Mouse (Mus musculus) ovary, adult 18-20 months (tissue): Measurements from ENCODE around the gene Hoxb7.

ENCODE experiments used
- DNase-seq: peaks from one replicate; pipeline ENCODE4 v3.0.0; 2022; ENCODE audit warnings: low spot score, mixed read lengths

Hoxb7 gene

DNA sequence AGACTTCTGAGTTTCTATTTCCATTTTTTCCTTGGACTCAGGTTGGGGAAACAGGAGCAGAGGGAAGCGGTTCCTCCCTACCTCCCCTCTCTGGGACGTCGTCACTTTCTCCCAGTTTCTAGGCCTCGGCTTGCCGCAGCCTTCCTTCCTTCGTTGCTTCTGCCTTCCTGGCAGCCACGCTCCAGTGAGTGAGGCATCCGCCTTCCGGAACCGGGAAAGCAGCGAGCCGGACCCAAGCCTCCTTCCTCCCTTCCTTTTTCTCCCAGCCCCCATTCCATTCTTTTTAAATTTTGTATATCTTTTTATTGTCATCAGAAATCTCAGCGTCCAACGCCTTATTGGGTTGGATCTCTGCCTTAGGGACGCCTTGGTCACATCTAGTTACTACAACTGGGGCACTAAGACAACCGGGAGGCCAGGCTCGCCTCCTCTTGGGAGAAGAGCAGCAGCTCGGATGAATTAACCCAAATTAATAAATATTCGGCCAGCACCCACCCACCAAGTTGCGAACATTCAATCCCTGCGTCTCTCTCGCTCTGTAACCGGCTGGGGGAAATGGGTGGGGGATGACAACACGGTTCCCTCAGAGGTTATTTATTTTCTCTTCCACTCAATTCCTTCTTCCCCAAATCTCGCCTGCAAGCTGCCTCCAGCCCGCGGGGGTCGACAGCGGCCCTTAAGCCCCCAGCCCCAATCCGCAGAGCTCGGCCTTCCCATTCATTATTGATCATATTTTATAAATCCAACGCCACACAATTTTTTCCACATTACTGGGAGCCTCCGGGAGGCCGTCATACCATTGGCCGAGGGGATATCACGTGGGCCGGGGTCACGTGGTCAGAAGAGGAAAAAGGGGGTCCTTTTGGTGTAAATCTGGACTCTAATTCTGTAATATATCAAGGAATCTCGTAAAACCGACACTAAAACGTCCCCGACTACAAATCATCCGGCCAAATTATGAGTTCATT, at the start of gene Hoxb7:
TSS of gene Hoxb7 (plus strand) at position 853 of the 968 bp plus-strand sequence.
- no peak for DNase-seq

DNA sequence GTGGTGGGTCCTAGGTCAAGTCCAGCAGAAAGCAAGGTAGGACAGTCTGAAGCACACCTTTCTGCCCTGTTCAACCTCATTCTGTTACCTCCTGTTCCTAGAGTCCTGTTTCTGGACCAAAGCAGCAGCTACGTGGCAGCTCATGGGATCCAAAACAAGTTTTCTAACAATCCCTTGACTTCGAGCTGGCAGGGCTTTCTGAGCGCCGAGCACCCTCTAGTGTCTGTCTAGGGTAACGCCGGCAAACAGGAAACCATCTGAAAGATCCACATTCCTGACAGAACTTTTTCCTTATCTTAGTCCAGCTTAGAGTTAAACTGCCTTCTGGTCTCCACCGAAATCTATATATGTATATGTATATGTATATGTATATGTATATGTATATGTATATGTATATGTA, 46.2 kb upstream of the Hoxb7 start:
- no peak for DNase-seq

DNA sequence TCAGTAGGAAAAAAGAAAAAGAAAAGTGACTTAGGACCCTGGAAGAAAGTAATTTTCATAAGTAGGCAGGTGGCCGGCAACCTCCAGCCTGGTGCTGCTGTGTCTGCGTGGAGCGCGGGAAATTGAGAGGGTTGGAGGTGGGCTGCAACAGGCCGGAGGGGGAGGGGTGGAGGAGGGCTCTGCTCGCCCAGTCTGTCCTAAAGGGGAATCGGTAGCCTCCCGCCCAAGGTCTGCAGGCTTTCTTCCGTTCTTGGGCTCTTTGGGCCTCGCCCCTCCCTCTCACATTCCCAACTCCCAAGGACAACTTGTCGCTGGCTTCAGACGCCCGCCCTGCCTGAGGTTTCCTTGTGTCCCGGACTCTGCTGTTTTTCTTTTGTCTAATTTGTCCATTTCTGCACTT, 35.5 kb upstream of the Hoxb7 start:
- DNase-seq: peak; percentile 54

DNA sequence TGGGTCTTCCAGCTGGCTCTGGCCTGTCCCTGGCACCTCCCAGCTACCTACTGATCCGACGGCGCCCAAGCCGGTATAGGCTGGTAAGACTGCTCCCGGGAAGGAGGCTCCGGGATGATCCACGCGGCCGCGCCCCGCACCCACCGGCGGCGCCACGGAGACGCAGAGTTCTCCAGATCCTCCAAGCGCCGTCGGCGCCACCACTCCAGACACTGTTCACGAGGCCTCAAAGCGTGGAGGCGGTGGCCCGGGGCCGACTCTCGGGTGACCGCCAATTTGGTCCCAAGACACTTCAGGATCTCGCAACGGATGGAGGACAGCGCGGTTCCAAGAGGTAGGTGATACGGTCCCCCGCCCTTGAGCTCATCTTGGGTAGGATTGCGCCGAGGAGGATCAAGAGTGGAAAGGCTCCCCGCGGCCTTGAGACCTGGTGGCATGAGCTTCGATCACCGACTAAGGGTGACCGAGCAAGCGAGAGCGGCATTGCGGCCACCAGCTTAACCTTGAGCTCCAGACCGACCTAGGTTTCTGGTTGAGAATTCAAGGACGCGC, 34.9 kb upstream of the Hoxb7 start:
- no peak for DNase-seq

DNA sequence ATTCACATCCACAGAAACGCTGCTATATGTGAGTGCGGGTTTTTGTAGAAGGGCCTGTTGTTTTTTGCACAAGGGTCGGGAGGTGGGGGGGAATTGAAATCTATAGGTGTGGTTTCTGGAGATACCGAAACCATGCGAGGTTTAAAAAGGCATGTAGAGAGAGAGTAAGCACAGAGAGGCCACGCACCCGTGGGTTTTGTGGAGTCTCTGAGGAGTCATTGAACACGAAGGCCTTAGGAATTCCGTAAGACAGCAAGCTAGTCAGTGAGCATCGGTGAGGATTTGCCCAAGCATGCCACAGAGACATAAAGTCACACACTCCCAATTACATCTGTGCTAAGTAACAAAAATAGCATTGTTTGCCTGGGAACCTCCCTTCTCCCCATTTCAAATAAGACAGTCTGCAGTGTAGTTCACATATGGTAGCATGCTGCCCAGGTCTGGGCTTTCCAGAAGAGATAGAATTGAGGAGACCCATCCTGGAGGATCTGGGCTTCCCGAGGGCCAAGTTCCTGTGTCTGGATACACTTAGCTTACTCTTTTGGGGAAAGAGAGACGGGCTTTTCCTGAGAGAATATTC, 33.8 kb upstream of the Hoxb7 start:
- DNase-seq: no peak

DNA sequence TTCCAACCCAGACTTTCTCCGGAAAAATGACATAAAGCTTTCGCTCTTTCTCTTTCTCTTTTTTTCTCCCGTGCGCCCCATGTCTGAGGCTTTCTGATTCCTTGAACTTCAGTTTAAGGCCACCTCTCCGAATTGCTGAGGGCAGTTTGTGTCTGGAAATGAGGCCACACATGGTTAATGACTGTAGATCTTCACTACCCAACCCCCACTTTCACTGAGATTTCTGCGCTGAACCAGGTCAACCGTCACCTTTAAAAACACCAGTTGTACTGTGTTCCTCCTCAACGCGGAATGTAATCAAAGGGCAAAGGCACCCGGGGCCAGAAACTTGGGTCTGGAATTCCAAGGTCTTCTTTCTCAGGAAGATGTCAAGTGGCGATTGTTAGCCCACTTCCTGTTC, 32.2 kb upstream of the Hoxb7 start:
- DNase-seq: no peak

DNA sequence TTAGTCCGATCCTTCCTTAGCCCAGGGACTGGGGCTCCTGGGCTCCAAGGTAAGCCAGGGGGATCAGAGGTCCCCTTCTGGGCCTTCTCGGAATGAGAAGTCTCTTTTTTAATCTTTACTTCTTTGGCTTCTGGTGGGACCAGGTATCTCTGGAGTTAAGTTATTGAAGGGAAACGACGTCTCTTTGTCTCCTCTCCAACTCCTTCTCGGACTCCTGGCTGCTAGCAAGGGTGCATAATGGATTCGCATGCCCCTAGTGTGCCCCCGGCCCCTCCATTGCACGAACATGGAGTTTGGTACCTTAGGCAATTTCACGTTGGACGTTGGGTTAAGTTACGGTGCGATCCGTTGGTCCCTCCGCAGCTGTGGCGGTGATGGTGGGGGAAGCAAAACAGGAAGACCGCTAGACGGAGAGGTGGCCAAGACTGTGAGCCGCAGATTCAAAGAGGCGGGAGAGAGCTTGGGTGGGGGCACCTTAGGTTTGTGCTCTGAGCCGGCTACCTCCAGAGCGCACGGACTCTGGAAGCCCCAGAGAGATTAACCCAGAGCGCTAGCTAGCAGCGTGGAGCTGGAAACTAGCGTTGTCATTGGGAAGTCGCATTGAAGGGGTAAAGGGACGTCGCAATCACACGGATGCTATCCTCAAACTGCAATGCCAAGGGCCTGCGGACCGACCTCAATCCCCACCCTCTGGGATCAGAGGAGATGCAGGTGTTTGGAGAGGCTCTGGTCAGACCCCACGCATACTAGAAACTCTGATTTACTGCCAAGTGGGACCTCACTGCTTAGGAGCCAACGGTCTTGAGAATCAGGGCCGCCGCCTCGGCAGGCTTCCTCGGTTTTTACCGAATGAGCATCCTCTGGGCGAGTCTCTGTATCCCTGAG, 31.1 kb upstream of the Hoxb7 start:
- DNase-seq: no peak

DNA sequence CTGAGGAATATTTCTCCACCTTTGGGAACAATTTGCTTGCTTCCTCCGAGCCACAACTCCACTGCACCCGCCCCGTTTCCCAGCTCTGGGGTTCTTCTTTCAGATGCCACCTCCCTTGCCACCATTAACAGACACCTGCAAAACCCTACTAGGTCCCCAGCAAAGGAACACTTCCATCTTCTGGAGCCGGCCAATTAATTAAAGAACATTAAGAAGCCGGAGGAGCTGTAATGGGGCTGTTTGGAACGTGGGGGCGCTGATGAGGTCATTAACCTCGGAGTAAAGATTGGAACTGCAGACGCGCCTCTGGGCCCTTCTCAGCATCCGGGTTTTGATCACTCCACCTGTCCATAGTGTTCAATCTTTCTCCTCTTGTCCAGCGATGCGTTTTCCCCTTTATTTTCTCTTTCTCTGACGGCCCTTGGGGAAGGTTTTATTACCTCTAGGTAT, 30.4 kb upstream of the Hoxb7 start:
- no peak for DNase-seq

DNA sequence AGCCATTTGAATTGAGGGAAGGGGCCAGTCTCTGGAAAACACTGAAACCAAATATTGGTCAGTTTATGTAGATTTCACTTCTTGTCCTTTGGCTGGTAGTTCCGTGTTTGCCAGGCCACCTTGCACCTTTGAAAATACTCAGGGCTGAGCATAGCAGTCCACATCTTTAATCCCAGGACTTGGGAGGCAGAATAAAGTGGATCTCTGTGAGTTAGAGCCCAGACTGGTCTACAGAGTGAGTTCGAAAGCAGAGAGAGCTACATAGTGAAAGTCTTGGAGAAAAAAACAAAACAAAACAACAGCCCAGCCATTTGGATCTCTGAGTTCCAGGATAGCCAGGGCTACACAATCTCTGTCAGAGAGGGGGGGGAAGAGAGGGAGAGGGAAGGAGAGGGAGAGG, 29.3 kb upstream of the Hoxb7 start:
- DNase-seq: no peak

DNA sequence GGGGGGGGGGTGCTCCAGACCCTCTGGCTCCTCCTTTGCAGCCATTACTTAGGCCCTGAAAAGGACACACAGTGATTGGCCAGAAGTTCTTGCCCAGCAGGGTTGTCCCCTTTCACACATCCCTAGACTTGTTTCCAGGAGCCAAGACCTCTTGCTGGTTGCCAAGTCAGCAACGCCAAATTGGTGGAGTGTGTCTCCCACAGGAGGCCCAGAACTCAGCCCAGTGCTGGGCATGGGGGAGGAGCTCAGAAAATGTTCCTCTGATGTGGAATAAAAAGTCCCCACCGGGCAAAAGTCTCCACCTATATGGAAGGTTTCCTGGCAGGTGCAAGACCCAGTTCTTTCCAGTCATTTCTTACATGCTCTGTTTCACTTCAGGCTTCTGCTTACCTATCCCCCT, 27.4 kb upstream of the Hoxb7 start:
- DNase-seq: no peak

DNA sequence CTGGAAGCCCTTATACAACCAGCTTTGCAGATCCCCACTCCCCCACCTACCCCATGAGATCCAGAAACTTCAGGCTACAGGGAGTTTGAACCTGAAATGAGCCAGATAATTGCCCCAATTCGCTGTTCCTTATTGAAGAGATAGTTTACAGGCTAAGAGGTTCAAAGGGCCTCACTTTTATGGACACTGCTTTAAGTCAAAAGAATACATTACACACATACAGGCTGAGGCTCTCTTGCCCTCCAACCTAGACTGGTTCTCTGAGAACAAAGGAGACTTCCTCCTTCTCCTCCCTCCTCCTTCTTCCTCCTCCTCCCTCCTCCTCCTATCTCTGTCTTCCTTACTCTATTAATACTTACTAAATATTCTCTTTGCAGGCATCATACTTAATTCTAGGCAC, 26.9 kb upstream of the Hoxb7 start:
- DNase-seq: no peak

DNA sequence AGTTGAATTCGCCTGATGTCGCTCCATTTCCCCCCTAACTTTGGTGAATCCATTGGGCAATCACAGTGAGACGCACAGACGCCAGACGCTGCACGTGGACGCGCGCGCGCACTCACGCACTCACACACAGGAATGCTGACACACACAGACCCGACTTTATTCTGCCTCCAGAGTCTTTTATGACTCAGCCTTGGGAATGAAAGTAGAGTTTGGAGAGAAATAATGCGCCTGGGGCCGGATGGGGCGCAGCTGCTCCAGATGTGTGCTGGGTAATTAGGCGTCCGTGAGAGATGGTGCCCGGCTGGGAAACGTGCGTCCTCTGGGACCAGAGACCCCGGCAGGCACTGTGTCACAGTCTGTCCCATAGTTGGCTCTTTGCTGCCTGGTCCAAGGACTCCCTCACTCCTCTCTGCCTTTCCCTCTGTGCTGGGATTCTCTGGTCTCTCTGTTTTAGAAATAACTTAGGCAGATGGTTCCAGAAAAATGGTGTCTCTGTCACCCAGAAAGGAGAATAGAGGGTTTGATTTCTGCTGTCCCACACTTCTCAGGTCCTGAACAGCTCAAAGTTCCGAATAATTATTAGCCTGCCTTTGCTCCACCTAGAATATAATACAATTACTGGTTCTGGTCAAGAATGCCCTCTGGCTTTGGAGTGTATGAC, 26.0 kb upstream of the Hoxb7 start:
- no peak for DNase-seq

DNA sequence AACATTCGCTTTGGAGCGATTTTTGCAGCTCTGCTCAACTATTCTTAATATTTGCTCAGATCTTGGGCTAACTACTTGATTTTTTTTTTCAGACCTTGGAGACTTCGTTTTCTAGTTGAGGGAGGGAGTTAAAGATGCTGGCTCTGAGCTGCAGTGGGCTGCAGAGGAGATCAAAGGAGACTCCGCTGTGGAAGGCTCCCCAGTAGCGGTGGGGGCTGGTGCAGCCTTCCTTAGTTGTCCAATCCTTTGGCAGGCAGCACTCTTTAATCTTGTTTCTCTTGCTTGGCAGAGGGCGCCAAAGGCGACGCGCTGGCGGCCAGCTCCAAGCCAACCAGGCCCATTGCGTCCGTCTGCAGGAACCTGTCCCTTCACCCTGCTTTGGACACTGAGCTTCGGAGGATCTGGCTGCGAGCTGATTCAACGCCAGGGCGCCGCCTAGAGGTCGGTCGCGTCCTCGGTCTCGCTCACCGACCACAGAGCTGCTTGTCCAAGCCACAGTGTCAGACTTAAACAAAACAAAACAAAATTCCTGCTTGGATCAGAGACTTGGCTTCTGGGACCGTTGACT, 25.0 kb upstream of the Hoxb7 start:
- peak; percentile 59 for DNase-seq

DNA sequence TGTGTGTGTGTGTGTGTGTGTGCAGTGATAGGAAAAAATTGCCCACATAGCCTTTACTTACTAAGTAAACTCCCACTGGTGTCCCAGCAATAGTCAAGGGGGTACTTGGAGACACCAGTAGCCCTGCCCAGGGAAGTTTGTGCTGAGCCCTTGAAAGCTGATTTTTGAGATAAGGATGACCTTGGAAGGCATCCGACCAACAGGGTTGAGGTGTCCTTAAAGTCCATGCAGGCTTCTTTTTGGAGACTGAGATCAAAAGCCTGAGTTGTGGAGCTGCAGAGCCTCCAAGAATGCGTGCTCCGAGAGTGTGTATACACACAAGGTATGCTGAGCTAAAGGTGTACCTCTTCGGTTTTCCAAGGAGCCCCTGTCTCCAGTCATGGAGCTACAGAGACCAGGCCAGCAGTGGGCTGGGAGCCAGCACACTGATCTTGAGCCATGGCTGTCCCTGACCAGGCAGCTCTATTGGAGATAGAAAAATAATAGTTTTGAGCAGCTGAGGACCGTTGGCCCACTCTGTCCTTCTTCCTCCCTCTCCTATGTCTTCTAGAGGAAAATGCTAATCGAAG, 24.1 kb upstream of the Hoxb7 start:
- no peak for DNase-seq

DNA sequence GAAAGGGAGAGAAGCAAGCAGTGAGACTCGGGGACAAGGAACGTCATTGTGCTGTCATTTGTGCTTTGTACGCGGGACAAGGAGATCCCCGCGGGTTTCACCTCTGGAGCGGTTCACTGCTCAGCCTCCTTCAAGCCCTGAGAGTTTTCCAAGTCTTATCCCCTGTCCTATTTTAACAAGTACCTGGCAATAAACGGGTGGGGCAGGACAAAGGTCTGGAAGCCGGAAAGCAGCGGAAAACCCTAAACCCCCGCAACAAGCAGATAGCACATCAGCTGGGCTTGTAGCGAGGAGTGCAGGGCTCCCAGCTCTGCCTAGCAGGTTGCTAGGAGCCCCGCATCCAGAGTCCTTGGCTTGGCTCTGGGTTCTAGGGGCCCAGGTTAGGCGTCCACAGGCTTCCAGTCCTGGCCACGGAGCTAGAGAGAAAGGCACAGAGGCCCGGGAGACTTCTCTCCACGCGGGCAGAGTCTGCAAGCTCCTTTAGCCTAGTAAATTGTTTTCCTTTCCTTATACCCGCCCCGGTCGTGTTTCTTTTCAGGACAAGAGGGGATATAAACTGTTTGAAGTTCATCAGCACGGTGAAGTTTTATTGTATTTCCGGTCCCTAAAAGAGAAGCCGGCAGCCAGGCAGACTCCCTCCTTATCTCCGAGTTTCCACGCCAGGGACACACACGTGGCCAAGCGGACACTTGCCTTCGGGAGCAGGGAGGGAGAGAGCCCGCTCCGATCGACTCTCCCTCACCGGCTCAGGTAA, 22.6 kb upstream of the Hoxb7 start:
- no peak for DNase-seq

DNA sequence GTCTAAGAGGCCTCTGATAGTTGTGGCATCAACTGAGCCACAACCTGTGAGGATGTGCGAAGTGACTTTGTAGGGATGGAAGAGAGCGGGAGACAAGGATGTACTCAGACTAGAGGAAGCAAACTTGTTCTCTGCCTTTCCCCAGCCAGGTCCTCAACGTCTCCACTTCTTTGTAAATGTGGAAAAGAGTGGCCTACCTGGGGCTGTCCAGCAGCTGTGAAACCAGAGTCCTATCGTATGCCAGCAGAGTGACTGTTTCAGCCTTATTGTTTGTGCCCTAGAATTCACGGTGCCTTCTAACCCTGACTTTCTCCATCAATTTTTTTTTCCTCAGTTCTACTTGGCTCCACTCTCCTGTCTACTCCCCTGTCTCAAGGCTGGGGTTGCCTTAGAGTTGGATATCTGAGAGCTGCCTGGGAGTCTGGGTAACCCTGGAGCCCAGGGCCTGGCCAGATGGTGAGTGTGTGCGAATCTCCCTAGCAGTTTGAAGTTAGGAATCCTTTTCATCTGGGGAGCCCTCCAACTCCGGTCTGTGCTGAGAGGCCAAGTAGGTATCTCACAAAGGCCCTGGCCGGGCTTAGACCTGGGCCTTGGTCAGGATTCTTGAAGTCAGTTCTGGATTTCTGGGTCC, 21.9 kb upstream of the Hoxb7 start:
- DNase-seq: no peak

DNA sequence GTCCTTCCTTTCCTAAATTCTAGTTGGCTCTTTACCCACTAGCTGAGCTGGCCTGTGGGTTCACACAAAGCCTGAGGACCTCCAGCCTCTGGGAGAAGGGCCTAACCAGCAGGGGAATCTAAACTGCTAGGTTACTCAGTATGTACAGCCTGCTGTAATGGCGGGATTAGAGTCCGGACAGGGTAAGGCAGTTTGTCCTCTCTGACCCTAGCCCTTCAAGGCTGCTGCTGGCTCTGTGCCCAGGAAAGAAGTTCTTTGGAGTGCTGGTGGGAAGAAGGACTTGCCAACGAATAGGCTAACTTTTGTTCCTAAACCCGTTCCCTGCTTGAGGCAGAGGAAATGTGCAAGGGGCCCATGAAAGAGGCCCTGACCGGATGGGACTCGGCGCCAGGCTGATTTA, 20.5 kb upstream of the Hoxb7 start:
- DNase-seq: no peak

DNA sequence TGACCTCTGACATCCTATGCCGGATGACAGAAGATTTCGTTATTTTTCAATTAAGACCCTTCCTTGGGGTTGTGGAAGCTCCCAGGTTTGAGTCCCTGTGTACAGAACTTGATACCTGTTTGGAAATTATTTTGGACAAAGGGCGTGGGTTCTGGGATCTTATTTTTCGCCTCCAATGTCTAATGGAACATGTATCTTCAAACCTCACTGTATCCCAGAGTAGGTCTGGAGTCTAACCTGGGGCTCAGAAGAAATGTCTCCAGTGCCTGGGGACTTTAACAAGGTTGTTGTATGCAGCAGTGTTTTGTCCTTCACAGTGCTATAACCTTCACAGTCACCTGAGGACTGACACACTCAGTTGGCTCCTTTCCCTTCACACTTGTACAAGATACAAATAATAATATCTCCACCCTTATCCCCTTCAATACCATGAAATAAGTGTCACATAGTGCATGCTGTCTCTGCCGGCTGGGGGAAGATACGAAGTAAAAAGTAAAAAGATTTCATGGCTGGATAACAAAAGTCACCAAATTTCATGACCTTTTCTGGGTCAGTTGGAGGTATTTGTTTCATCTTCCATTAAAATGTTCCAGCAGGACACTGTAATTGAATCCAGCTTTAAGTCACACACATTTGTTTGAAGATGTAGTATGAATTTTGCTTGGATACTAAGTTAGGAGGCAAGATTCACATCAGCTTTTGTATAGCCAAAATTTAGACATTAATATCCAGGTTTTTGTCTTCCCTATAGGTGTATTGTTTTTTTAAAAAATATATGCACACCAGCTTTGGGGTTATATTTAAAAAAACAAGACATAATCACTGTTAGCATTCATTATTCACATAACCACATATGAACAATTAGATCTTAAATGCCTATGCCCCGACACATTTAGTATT, 19.2 kb upstream of the Hoxb7 start:
- DNase-seq: no peak
